Mouse (Mus musculus) urinary bladder, postnatal 25 days (tissue): ENCODE data around the gene Gm21962.

Experiments used
- DNase-seq: peaks from one replicate; pipeline ENCODE4 v3.0.0; 2022; ENCODE audit warnings: low spot score

The Gm21962 gene

GRCm38 (mm10) chr3:137716573-137717157 is 45.3 kb downstream of the Gm21962 start:
- DNase-seq: no peak
